Mouse (Mus musculus) myocyte (in vitro differentiated cells): ENCODE measurements at regions not wholly inside any gene's neighbourhood (a gene's known extent, or its start where the extent isn't known, plus 50 kb on each side); places are given as distances from the start of the nearest gene placed in this dataset.

ENCODE experiments used
- CEBPB ChIP-seq: IDR thresholded peaks from 2 replicates; pipeline ENCODE4 v1.6.1; 2011; ENCODE audit warnings: mild to moderate bottlenecking, moderate library complexity; ENCODE audit not compliant: poor library complexity, insufficient read depth, severe bottlenecking
- E2F4 ChIP-seq: IDR thresholded peaks from one replicate; pipeline ENCODE4 v1.6.1; 2011; ENCODE audit warnings: mild to moderate bottlenecking, control low read depth, moderate library complexity; ENCODE audit not compliant: insufficient read depth
- MAX ChIP-seq: IDR thresholded peaks from one replicate; pipeline ENCODE4 v1.6.1; 2011; ENCODE audit warnings: low read depth, mild to moderate bottlenecking, control low read depth
- MYOG ChIP-seq, 3 experiments: IDR thresholded peaks; one replicate each; pipeline ENCODE4 v1.6.1; 2011; ENCODE audit warnings: control low read depth in 2 of 3, low read depth in 2 of 3, mild to moderate bottlenecking in 2 of 3; ENCODE audit not compliant: insufficient read length in 2 of 3, control insufficient read depth in 1 of 3, insufficient read depth in 1 of 3
- POLR2A ChIP-seq: IDR thresholded peaks from one replicate; pipeline ENCODE4 v1.6.1; 2011; ENCODE audit warnings: low read depth, mild to moderate bottlenecking, control low read depth, moderate library complexity; ENCODE audit not compliant: insufficient read length
- POLR2AphosphoS2 ChIP-seq: IDR thresholded peaks from one replicate; pipeline ENCODE4 v1.6.1; 2011; ENCODE audit warnings: low read depth, control low read depth; ENCODE audit not compliant: insufficient read length
- SRF ChIP-seq: IDR thresholded peaks from one replicate; pipeline ENCODE4 v1.6.1; 2011; ENCODE audit warnings: low read depth; ENCODE audit not compliant: control insufficient read depth, insufficient read length
- TCF3 ChIP-seq: IDR thresholded peaks from one replicate; pipeline ENCODE4 v1.6.1; 2011; ENCODE audit warnings: low read depth, control low read depth; ENCODE audit not compliant: insufficient read length
- USF1 ChIP-seq: IDR thresholded peaks from one replicate; pipeline ENCODE4 v1.6.1; 2011; ENCODE audit warnings: low read depth, mild to moderate bottlenecking, control low read depth, moderate library complexity

GRCm38 (mm10) chr3:82249968-82250795, 104.6 kb upstream of the Gucy1a1 start:
- no peak for TF ChIP-seq MYOG (IDR thresholded peaks at IDR 0.05; ENCODE audit: control insufficient read depth in 1 of 3, insufficient read depth in 1 of 3, insufficient read length in 2 of 3, low read depth in 2 of 3)
- no peak for TF ChIP-seq POLR2A
- no peak for TF ChIP-seq POLR2AphosphoS2
- TF ChIP-seq USF1 = no peak
- no peak for TF ChIP-seq CEBPB
- TF ChIP-seq SRF = no peak
- TF ChIP-seq E2F4 = no peak
- no peak for TF ChIP-seq MAX
- no peak for TF ChIP-seq TCF3
